Mouse (Mus musculus) embryo, embryonic 10 days (tissue): ENCODE measurements around the gene Tas2r143.

Experiments used
- DNase-seq: peaks from one replicate; pipeline ENCODE4 v3.0.0-alpha.2; 2015; ENCODE audit warnings: low spot score

Gene Tas2r143

GRCm38 (mm10) chr6:42399938-42400337, at the start of gene Tas2r143:
Tas2r143 (plus strand) TSS chr6:42400238.
- DNase-seq, result no peak

- DNase-seq, result no peak
Observed at GRCm38 (mm10) chr6:42350968-42351775, 48.9 kb upstream of the Tas2r143 start.

GRCm38 (mm10) chr6:42351776-42352485, 48.1 kb upstream of the Tas2r143 start:
- DNase-seq, result no peak

GRCm38 (mm10) chr6:42352486-42352846, 47.6 kb upstream of the Tas2r143 start:
- DNase-seq, result no peak

GRCm38 (mm10) chr6:42353180-42353579, 46.9 kb upstream of the Tas2r143 start:
- DNase-seq, result no peak

GRCm38 (mm10) chr6:42354076-42355019, 45.7 kb upstream of the Tas2r143 start:
- no peak for DNase-seq

GRCm38 (mm10) chr6:42355366-42355765, 44.7 kb upstream of the Tas2r143 start:
- no peak for DNase-seq

GRCm38 (mm10) chr6:42355794-42356600, 44.0 kb upstream of the Tas2r143 start:
- no peak for DNase-seq

GRCm38 (mm10) chr6:42356913-42357312, 43.1 kb upstream of the Tas2r143 start:
- DNase-seq, result no peak

- DNase-seq, result no peak
Observed at GRCm38 (mm10) chr6:42357901-42358300, 42.1 kb upstream of the Tas2r143 start.

GRCm38 (mm10) chr6:42358901-42359300, 41.1 kb upstream of the Tas2r143 start:
- no peak for DNase-seq

GRCm38 (mm10) chr6:42359364-42360147, 40.5 kb upstream of the Tas2r143 start:
- DNase-seq, result no peak

- DNase-seq, result no peak
Observed at GRCm38 (mm10) chr6:42360231-42360840, 39.7 kb upstream of the Tas2r143 start.

- DNase-seq, result no peak
Observed at GRCm38 (mm10) chr6:42361041-42361895, 38.8 kb upstream of the Tas2r143 start.

- no peak for DNase-seq
Observed at GRCm38 (mm10) chr6:42362074-42362473, 38.0 kb upstream of the Tas2r143 start.

- no peak for DNase-seq
Observed at GRCm38 (mm10) chr6:42362497-42362896, 37.5 kb upstream of the Tas2r143 start.

GRCm38 (mm10) chr6:42362974-42363373, 37.1 kb upstream of the Tas2r143 start:
- DNase-seq, result no peak

GRCm38 (mm10) chr6:42364066-42364465, 36.0 kb upstream of the Tas2r143 start:
- DNase-seq, result no peak

- no peak for DNase-seq
Observed at GRCm38 (mm10) chr6:42364607-42365006, 35.4 kb upstream of the Tas2r143 start.
